Mouse (Mus musculus) megakaryocyte, embryonic 14.5 days (primary cell): ENCODE data around the gene Sema6c.

ENCODE experiments used
- FLI1 ChIP-seq: IDR thresholded peaks from 2 replicates; pipeline ENCODE4 v1.6.1; 2012; ENCODE audit warnings: low read length, inconsistent platforms, mixed read lengths
- GATA1 ChIP-seq: IDR thresholded peaks from 3 replicates; pipeline ENCODE4 v1.6.1; 2012; ENCODE audit warnings: mixed read lengths, low read length, inconsistent platforms, borderline replicate concordance

DNA sequence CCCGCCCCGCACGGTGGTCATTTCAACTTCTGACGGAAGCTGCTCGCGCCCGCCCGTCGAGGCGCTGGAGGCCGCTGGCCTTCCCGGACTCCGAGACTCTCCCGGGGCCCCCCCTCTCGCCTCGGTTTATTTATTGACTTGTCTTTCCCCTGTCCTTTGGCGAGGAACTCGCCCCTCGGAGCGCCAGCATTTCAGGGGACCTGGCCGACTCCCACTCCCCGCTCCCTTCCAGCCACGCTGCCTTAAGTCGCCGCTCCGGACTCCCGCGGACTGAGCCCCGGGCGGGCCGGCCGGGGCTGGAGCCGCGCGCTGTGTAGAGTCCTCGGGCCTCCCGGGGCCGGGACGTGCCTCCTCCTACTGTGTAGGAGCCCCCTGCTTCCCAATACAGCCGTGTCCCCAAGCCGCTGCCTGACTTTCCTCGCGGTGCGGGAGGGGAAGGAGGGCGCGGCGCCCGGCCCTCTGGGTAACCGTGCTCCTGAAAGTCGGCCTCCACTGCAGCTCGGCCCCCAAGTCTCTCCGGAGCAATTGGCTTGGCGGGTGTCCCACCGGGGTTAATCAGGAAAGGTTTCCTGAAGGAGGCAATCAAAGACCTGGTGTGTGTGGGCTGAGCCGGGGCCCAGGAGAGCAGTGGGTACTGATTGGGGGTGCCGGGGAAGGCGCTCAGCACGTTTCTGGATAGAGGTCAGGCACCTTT, 13.1 kb downstream of the Sema6c start:
- TF ChIP-seq GATA1 = no peak
- TF ChIP-seq FLI1 = no peak
